Mouse (Mus musculus) myocyte (in vitro differentiated cells): ENCODE data around the gene Cdc73. TPM values are rescaled to one million over a fixed set of nuclear protein-coding genes. Genes with fewer than 3 reads are reported as not detected.
"Not testable (repeated sequence)": the region's sequence is repeated elsewhere in the genome, so short reads cannot be mapped to it uniquely, and the experiment has no call there.

ENCODE experiments used
- H3K27me3 ChIP-seq: one replicate; pipeline ENCODE4 v1.6.1; 2011; ENCODE audit not compliant: control insufficient read depth, insufficient read depth, insufficient read length
- H3K36me3 ChIP-seq: one replicate; pipeline ENCODE4 v1.6.1; 2011; ENCODE audit not compliant: control insufficient read depth, insufficient read depth
- H3K4me2 ChIP-seq: one replicate; pipeline ENCODE4 v1.6.1; 2011; ENCODE audit warnings: low read depth, control low read depth
- H3K4me3 ChIP-seq: one replicate; pipeline ENCODE4 v1.5.1; 2011; ENCODE audit warnings: mild to moderate bottlenecking, control low read depth, moderate library complexity
- H3K79me2 ChIP-seq: one replicate; pipeline ENCODE4 v1.6.1; 2011; ENCODE audit not compliant: control insufficient read depth, insufficient read depth
- H3ac ChIP-seq: one replicate; pipeline ENCODE4 v1.6.1; 2011; ENCODE audit not compliant: control insufficient read depth, insufficient read length
- CEBPB ChIP-seq: IDR thresholded peaks from 2 replicates; pipeline ENCODE4 v1.6.1; 2011; ENCODE audit warnings: mild to moderate bottlenecking, moderate library complexity; ENCODE audit not compliant: poor library complexity, insufficient read depth, severe bottlenecking
- E2F4 ChIP-seq: IDR thresholded peaks from one replicate; pipeline ENCODE4 v1.6.1; 2011; ENCODE audit warnings: mild to moderate bottlenecking, control low read depth, moderate library complexity; ENCODE audit not compliant: insufficient read depth
- MAX ChIP-seq: IDR thresholded peaks from one replicate; pipeline ENCODE4 v1.6.1; 2011; ENCODE audit warnings: low read depth, mild to moderate bottlenecking, control low read depth
- MYOD1 ChIP-seq, 3 experiments: IDR thresholded peaks; one replicate each; pipeline ENCODE4 v1.6.1; 2011; ENCODE audit warnings: control low read depth in 2 of 3, low read depth in 2 of 3, mild to moderate bottlenecking in 2 of 3, moderate library complexity in 1 of 3; ENCODE audit not compliant: insufficient read length in 2 of 3, control insufficient read depth in 1 of 3
- MYOG ChIP-seq, 3 experiments: IDR thresholded peaks; one replicate each; pipeline ENCODE4 v1.6.1; 2011; ENCODE audit warnings: control low read depth in 2 of 3, low read depth in 2 of 3, mild to moderate bottlenecking in 2 of 3; ENCODE audit not compliant: insufficient read length in 2 of 3, control insufficient read depth in 1 of 3, insufficient read depth in 1 of 3
- POLR2A ChIP-seq: IDR thresholded peaks from one replicate; pipeline ENCODE4 v1.6.1; 2011; ENCODE audit warnings: low read depth, mild to moderate bottlenecking, control low read depth, moderate library complexity; ENCODE audit not compliant: insufficient read length
- POLR2AphosphoS2 ChIP-seq: IDR thresholded peaks from one replicate; pipeline ENCODE4 v1.6.1; 2011; ENCODE audit warnings: low read depth, control low read depth; ENCODE audit not compliant: insufficient read length
- REST ChIP-seq: IDR thresholded peaks from one replicate; pipeline ENCODE4 v1.6.1; 2011; ENCODE audit warnings: mild to moderate bottlenecking, control low read depth, moderate library complexity; ENCODE audit not compliant: insufficient read depth, insufficient read length
- SRF ChIP-seq: IDR thresholded peaks from one replicate; pipeline ENCODE4 v1.6.1; 2011; ENCODE audit warnings: low read depth; ENCODE audit not compliant: control insufficient read depth, insufficient read length
- TCF12 ChIP-seq: IDR thresholded peaks from one replicate; pipeline ENCODE4 v1.6.1; 2011; ENCODE audit warnings: mild to moderate bottlenecking, control low read depth; ENCODE audit not compliant: poor library complexity, insufficient read depth, severe bottlenecking
- TCF3 ChIP-seq: IDR thresholded peaks from one replicate; pipeline ENCODE4 v1.6.1; 2011; ENCODE audit warnings: low read depth, control low read depth; ENCODE audit not compliant: insufficient read length
- USF1 ChIP-seq: IDR thresholded peaks from one replicate; pipeline ENCODE4 v1.6.1; 2011; ENCODE audit warnings: low read depth, mild to moderate bottlenecking, control low read depth, moderate library complexity
- polyA plus RNA-seq: library from polyadenylated mRNA; unstranded; fragments of >200 nt; fragmentation: generic; extraction: Trizol; gene quantifications from one replicate; pipeline ENCODE4 v1.2.1, GENCODE M21; 2012; ENCODE audit warnings: missing spikeins

The Cdc73 gene
- polyA plus RNA-seq, 1 experiment: 15.6 TPM

DNA sequence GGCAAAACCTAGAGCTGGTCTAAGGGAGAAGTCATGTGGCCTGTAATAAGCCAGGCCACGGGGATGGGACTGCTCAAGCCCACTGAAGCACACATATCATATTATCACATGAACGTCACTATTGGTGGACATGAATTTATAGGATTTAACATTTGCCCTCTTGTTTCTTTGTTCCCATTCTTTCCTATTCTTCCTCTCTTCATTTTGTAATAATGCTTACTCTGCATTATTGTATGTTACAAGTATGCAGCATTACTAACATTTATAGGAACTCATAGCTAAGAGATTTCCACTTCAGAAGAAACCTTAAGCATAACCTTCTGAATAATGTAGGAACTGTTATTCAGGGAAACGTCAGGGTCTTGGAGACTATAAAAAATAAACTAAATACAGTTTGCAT is 17.8 kb downstream of the Cdc73 start:
- H3K79me2 ChIP-seq: no peaks in the 10 kb centered on the region
- no peaks in the 10 kb centered on the region for H3K27me3 ChIP-seq
- no peak overlapping the region for H3K4me2 ChIP-seq
- H3K36me3 ChIP-seq: peaks cover 56% of the 10 kb centered on the region
- no peak overlapping the region for H3ac ChIP-seq
- no peak for TF ChIP-seq TCF3
- TF ChIP-seq POLR2A: no peak
- no peak for TF ChIP-seq TCF12
- no peak for TF ChIP-seq SRF
- TF ChIP-seq USF1: no peak
- no peak for TF ChIP-seq MYOG (IDR thresholded peaks at IDR 0.05; ENCODE audit: control insufficient read depth in 1 of 3, insufficient read depth in 1 of 3, insufficient read length in 2 of 3, low read depth in 2 of 3)
- TF ChIP-seq E2F4: no peak
- no peak for TF ChIP-seq MAX
- no peak for TF ChIP-seq MYOD1 (IDR thresholded peaks at IDR 0.05; ENCODE audit: control insufficient read depth in 1 of 3, insufficient read length in 2 of 3, low read depth in 2 of 3)
- no peak for TF ChIP-seq CEBPB
- TF ChIP-seq REST: no peak
- TF ChIP-seq POLR2AphosphoS2: no peak
- no peak overlapping the region for H3K4me3 ChIP-seq

DNA sequence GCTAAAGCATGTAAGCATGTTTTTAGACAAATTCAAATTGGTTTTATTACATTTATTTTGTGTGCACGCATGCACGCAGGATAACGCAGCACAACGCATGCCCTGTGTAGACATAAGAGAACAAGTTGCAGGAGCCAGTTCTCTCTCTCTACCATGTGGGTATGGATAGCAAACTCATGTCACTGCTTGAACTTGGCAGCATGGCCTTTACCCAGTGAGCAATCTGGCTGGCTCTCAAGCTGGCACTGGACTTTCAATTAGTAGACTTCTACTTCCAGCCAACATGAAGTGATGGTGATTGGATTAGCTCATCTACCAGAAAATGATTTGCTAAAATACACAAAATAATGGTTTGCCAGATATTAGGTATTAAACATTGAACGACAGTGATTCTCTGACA is 21.6 kb downstream of the Cdc73 start:
- Histone ChIP-seq H3K4me3 (no peak overlapping the region), H3K79me2 (no peaks in the 10 kb centered on the region), H3K27me3 (no peaks in the 10 kb centered on the region), H3ac (no peak overlapping the region), H3K4me2 (no peak overlapping the region), H3K36me3 (peaks cover 38% of the 10 kb centered on the region)
- TF ChIP-seq MAX: no peak
- no peak for TF ChIP-seq TCF3
- TF ChIP-seq TCF12: no peak
- no peak for TF ChIP-seq E2F4
- TF ChIP-seq SRF: no peak
- TF ChIP-seq POLR2A: no peak

DNA sequence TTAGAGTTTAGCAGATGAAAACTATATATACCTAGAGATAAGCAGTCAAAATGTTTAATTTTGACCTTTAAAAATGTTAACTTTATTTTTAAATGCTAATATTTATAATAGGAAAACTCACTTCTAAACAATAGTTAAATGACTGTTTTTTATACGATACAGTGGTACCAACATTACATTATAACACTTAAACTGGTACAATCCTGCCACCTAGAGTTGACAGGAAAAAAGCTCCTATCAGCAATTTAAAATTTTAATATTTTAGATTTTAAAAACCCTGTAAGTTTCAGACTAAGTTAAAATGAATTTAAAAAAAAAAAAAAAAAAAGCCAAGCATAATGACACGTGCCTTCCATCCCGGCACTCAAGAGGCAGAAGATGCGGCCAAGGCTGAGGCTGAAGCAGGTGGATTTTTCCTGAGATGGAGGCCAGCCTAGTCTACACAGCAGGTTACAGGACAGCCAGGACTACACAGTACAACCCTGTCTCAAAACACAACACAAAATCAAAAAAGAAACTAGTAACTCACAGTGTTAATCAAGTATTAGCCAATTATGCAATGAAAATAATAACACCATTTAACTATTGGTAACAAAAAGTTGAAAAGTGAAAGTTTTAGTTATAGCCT is 26.8 kb downstream of the Cdc73 start:
- Histone ChIP-seq H3K27me3 (no peaks in the 10 kb centered on the region), H3K4me3 (no peak overlapping the region), H3K4me2 (no peak overlapping the region), H3ac (no peak overlapping the region), H3K36me3 (peaks cover 50% of the 10 kb centered on the region), H3K79me2 (no peaks in the 10 kb centered on the region)
- no peak for TF ChIP-seq USF1
- no peak for TF ChIP-seq MYOG (IDR thresholded peaks at IDR 0.05; ENCODE audit: control insufficient read depth in 1 of 3, insufficient read depth in 1 of 3, insufficient read length in 2 of 3, low read depth in 2 of 3)
- no peak for TF ChIP-seq POLR2AphosphoS2
- no peak for TF ChIP-seq SRF
- TF ChIP-seq POLR2A: no peak
- no peak for TF ChIP-seq E2F4
- TF ChIP-seq MYOD1 (IDR thresholded peaks at IDR 0.05; ENCODE audit: control insufficient read depth in 1 of 3, insufficient read length in 2 of 3, low read depth in 2 of 3): no peak
- TF ChIP-seq TCF12: no peak
- TF ChIP-seq CEBPB: no peak

DNA sequence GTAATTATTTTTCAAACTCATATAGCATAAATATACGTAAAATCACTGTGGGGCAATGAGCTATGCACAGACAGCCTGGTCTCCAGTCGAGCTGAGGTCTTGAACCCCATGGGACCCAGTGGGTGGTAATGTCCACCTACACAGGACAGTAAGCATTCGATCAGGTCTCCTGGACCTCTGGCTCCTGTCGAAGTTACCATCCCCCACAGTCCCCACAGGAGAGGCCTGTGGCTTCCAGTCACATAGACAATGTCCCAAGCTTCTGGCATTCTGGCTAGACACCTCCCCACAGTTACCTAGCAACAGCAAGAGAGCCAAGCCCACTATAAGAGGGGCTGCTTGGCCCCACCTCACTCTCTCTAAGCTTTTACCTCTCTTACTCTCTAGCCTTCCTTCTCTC is 37.9 kb downstream of the Cdc73 start:
- not testable (repeated sequence) for H3K79me2 ChIP-seq, H3ac ChIP-seq, H3K27me3 ChIP-seq, H3K4me2 ChIP-seq, H3K4me3 ChIP-seq
- H3K36me3 ChIP-seq: peaks cover 39% of the 10 kb centered on the region

DNA sequence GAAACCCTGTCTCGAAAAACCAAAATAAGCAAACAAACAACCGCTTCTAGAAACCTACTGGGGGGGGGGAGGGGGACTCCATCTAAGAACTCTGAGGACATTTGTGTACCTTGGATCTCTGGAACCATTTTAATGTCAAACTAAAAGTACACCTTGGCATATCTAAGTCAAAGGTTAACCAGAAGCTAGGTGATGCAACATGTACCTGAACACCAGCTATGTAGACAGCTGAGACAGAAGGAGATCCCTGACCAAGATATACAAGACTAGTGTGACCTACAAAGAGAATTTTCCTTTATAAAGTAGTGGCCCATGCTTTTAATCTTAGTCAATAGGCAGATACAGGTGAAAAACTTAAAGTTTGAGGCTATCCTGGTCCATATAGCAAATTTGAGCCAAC is 39.5 kb downstream of the Cdc73 start:
- Histone ChIP-seq H3K36me3 (peaks cover 26% of the 10 kb centered on the region), H3ac (no peak overlapping the region), H3K79me2 (no peaks in the 10 kb centered on the region), H3K27me3 (no peaks in the 10 kb centered on the region), H3K4me3 (no peak overlapping the region), H3K4me2 (no peak overlapping the region)
- TF ChIP-seq TCF12 (no peak), SRF (no peak), MYOG (IDR thresholded peaks at IDR 0.05; ENCODE audit: control insufficient read depth in 1 of 3, insufficient read depth in 1 of 3, insufficient read length in 2 of 3, low read depth in 2 of 3) (no peak), TCF3 (no peak), POLR2AphosphoS2 (no peak)
